Mouse (Mus musculus) C2C12 (cell line): ENCODE measurements around the gene Rnf220.

Source experiments
- CTCF ChIP-seq: IDR thresholded peaks from one replicate; pipeline ENCODE4 v1.5.1; 2011; ENCODE audit not compliant: control insufficient read depth, insufficient read depth, insufficient read length
- MAX ChIP-seq: IDR thresholded peaks from one replicate; pipeline ENCODE4 v1.6.1; 2011; ENCODE audit warnings: mild to moderate bottlenecking, control low read depth
- USF1 ChIP-seq: IDR thresholded peaks from one replicate; pipeline ENCODE4 v1.6.1; 2011; ENCODE audit warnings: low read depth, mild to moderate bottlenecking, control low read depth, moderate library complexity

- TF ChIP-seq CTCF (no peak), MAX (no peak), USF1 (no peak)
Measured at GRCm38 (mm10) chr4:117317701-117318190, 179.1 kb downstream of the Rnf220 start.
